Mouse (Mus musculus) limb, embryonic 12.5 days (tissue): ENCODE results near the gene Cpped1. TPM values are rescaled to one million over a fixed set of nuclear protein-coding genes. Genes with fewer than 3 reads are reported as not detected.

ENCODE experiments used
- ATAC-seq: fragments of 200-750 bp; cut with Nextera tagmentation; 2 replicates; pipeline ENCODE4 v1.8.0; 2017; ENCODE audit warnings: low read depth, moderate TSS enrichment; ENCODE audit not compliant: insufficient number of reproducible peaks, insufficient read depth, low FRiP score, low TSS enrichment
- H3K27ac ChIP-seq: fragments of 300-500 bp; sonication (generic); 2 replicates; pipeline ENCODE4 v1.5.1; 2016; ENCODE audit warnings: mild to moderate bottlenecking, moderate library complexity
- H3K27me3 ChIP-seq: fragments of 300-500 bp; sonication (generic); 2 replicates; pipeline ENCODE4 v1.6.1; 2016; ENCODE audit warnings: mild to moderate bottlenecking, moderate library complexity
- H3K36me3 ChIP-seq: fragments of 300-500 bp; sonication (generic); 2 replicates; pipeline ENCODE4 v1.6.1; 2016; ENCODE audit warnings: mild to moderate bottlenecking, moderate library complexity
- H3K4me1 ChIP-seq: fragments of 300-500 bp; sonication (generic); replicated peaks from 2 replicates; pipeline ENCODE4 v1.6.1; 2016
- H3K4me2 ChIP-seq: fragments of 300-500 bp; sonication (generic); 2 replicates; pipeline ENCODE4 v1.6.1; 2016; ENCODE audit warnings: mild to moderate bottlenecking, moderate library complexity
- H3K4me3 ChIP-seq: fragments of 300-500 bp; sonication (generic); replicated peaks from 2 replicates; pipeline ENCODE4 v1.5.1; 2016; ENCODE audit warnings: mild to moderate bottlenecking
- H3K9ac ChIP-seq: fragments of 300-500 bp; sonication (generic); replicated peaks from 2 replicates; pipeline ENCODE4 v1.6.1; 2016; ENCODE audit warnings: mild to moderate bottlenecking, moderate library complexity
- H3K9me3 ChIP-seq: fragments of 300-500 bp; sonication (generic); 2 replicates; pipeline ENCODE4 v1.6.1; 2016; ENCODE audit warnings: mild to moderate bottlenecking, moderate library complexity
- WGBS: fragments of 180-500 bp; shearing (Covaris S2); methylation state at CpG from one replicate; pipeline ENCODE4 v1.1.7; 2016; 5-methylcytosine and 5-hydroxymethylcytosine counted together
- polyA plus RNA-seq: library from polyadenylated mRNA; unstranded; fragments of >200 nt; fragmentation: Nextera tagmentation; extraction: Ambion mirVana; gene quantifications from 2 replicates; pipeline ENCODE4 v1.2.1, GENCODE M21; 2016

Cpped1 gene
- polyA plus RNA-seq, 1 experiment from 2014 or later = 13.9 TPM

DNA sequence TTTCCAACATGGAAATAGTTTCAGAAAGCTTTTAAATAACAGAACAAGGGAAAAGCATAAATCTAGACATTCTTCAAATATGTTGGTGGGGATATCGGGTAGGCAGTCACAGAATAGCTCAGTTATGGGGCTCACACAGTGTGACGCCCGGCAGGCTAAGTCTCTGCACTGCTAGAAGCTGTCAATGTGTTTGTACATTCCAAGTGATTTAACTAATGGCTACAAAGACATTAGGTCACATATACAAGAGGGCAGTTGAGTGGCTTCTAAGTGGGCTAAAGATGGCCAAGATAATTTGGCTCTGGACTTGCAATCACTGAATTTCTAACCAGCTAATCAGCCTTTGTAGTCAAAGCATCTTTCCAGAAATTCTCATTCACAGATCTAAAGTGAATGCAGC lies 19.1 kb downstream of the Cpped1 start:
- Histone ChIP-seq H3K4me3 (no peak overlapping the region), H3K4me1 (no peaks in the 10 kb centered on the region), H3K36me3 (peaks cover 18% of the 10 kb centered on the region), H3K9ac (no peak overlapping the region), H3K27ac (no peak overlapping the region), H3K9me3 (no peaks in the 10 kb centered on the region), H3K4me2 (no peak overlapping the region), H3K27me3 (no peaks in the 10 kb centered on the region)
- WGBS = 55% methylated on average over 3 of the region's 3 CpGs
- ATAC-seq = no peak

DNA sequence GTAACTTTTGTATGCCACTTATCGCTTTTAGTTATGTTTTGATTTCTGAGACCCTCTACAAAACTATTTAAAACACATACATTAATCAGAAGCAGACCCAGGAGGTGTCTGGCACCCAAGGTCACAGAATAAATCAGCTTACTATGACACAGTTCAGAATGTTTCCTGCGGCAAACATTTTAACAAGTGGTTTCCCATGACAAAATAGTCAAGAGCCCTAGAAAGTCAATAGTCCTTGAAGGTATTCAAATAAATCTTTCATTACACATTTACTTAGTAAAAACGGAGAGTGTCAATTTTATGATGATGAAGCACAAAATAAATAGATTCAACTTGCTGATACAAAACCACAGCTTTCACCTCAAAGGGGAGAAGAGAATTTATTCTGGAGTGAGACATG lies 19.5 kb downstream of the Cpped1 start:
- H3K27me3 ChIP-seq = no peaks in the 10 kb centered on the region
- H3K36me3 ChIP-seq = peaks cover 22% of the 10 kb centered on the region
- H3K9me3 ChIP-seq = no peaks in the 10 kb centered on the region
- no peak for ATAC-seq
- no peak overlapping the region for H3K9ac ChIP-seq
- no peak overlapping the region for H3K27ac ChIP-seq
- H3K4me3 ChIP-seq = no peak overlapping the region
- H3K4me2 ChIP-seq = no peak overlapping the region
- WGBS = 51% methylated on average over 3 of the region's 3 CpGs
- no peaks in the 10 kb centered on the region for H3K4me1 ChIP-seq

DNA sequence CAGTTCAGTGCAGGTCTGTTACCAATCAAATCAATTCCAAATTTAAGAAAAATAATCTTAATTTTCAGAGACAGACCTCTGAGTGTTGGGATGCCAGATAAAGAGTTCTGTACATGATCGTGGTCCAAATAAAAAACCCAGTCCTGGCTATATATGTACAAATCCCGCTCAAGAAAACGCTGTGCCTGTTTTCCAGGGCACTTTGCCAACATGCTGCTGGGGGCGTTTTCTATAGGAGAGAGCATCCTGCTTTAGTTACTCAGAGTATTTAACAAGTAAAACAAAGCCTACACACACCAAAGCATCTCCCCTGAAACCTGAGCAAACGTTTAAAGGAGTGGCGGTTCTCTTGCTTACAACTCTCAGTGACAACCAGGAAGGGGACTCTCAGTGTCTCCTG lies 27.4 kb downstream of the Cpped1 start:
- no peak overlapping the region for H3K4me3 ChIP-seq
- ATAC-seq = no peak
- H3K9ac ChIP-seq = no peak overlapping the region
- 71% methylated on average over 6 of the region's 6 CpGs for WGBS
- H3K4me2 ChIP-seq = no peak overlapping the region
- no peak overlapping the region for H3K27ac ChIP-seq
- H3K27me3 ChIP-seq = no peaks in the 10 kb centered on the region
- H3K9me3 ChIP-seq = no peaks in the 10 kb centered on the region
- H3K36me3 ChIP-seq = peaks cover 19% of the 10 kb centered on the region
- H3K4me1 ChIP-seq = no peaks in the 10 kb centered on the region

DNA sequence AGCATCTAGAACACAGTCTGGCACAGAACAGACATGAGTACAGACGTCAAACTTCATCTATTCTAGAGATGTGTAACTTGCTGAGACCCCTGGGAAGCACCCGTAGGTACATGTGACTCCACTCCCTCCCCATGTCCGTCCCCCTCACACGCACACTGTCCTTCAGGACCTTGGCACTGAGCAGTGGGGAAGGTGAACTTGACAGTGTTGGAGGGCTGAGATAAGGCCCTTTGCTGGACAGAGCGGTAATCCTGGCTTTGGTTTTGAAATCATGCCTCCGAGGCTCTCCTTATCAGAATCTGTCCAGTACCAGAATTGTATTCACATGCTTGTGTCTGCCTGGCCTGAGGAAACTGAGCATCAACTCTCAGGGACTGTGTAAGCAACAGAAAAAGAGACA lies 28.8 kb downstream of the Cpped1 start:
- no peaks in the 10 kb centered on the region for H3K4me1 ChIP-seq
- H3K9ac ChIP-seq = no peak overlapping the region
- no peaks in the 10 kb centered on the region for H3K27me3 ChIP-seq
- no peak for ATAC-seq
- H3K9me3 ChIP-seq = no peaks in the 10 kb centered on the region
- no peak overlapping the region for H3K27ac ChIP-seq
- 89% methylated on average over 6 of the region's 6 CpGs for WGBS
- H3K4me2 ChIP-seq = no peak overlapping the region
- no peak overlapping the region for H3K4me3 ChIP-seq
- H3K36me3 ChIP-seq = peaks cover 8% of the 10 kb centered on the region; the same call in 1 of the 2 replicates

DNA sequence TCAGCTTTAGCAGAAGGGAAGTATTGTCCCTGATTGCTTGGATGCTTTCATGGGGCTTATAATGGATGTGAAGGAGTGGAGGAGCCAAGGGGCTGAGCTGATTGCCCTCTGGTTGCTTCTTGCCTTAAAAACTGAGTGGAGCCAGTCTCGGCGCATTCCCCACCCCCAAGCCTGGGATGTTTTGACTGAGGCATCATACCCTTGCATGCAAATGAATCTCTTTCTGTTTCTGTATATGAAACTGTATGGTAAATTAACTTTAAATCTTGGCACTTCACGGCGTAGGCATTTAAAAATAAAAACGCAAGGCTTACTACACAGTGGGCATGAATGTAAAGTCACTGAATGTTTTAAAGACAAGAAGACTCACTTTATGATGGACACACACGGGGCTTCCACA lies 30.0 kb downstream of the Cpped1 start:
- Histone ChIP-seq H3K27me3 (no peaks in the 10 kb centered on the region), H3K9ac (no peak overlapping the region), H3K9me3 (no peaks in the 10 kb centered on the region), H3K27ac (no peak overlapping the region), H3K4me2 (no peak overlapping the region), H3K4me3 (no peak overlapping the region), H3K36me3 (no peaks in the 10 kb centered on the region), H3K4me1 (no peaks in the 10 kb centered on the region)
- ATAC-seq = no peak
- 83% methylated on average over 6 of the region's 6 CpGs for WGBS

DNA sequence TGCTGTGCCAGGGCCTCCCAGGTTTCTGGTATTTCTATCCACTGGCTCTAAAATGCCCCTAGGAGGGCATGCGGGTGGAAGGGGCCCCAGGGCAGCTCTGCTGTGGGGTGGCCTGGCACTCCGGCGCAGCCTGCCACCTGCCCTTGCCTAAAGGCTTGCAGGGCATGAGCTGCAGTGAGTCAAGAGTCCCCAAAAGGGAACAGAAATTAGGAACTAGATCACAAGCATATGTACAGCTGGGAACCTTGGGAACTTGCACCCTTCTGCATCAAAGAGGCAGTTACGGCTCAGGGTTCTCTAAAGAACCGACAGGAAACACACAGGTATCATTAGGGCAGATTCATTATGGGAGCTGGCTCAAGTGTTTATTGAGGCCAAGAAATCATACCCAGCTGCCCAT lies 34.0 kb downstream of the Cpped1 start:
- Histone ChIP-seq H3K4me3 (no peak overlapping the region), H3K27ac (no peak overlapping the region), H3K4me1 (no peaks in the 10 kb centered on the region), H3K9ac (no peak overlapping the region), H3K36me3 (no peaks in the 10 kb centered on the region), H3K9me3 (no peaks in the 10 kb centered on the region), H3K27me3 (no peaks in the 10 kb centered on the region), H3K4me2 (no peak overlapping the region)
- WGBS = 43% methylated on average over 5 of the region's 5 CpGs
- no peak for ATAC-seq

DNA sequence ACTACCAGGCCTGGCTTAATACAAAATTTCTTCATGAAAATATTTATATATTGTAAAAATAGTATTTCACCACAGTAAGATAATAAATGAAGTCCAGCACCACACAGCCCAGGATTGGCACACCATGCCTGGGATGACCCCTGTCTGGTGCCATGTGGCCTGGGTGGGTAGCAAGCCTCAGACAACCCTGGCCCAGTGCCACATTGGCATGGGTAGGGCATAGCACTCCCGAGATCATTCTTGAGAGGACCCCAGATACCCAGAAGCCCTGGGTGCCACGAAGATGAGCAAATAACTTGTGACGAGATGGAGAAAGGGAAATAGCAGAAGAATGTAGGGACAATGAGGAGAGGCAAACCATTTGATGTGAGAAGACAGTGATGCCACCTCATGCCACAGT lies 36.0 kb downstream of the Cpped1 start:
- Histone ChIP-seq H3K9ac (no peak overlapping the region), H3K4me3 (no peak overlapping the region), H3K27me3 (no peaks in the 10 kb centered on the region), H3K9me3 (no peaks in the 10 kb centered on the region), H3K4me2 (no peak overlapping the region), H3K36me3 (no peaks in the 10 kb centered on the region), H3K4me1 (no peaks in the 10 kb centered on the region), H3K27ac (no peak overlapping the region)
- ATAC-seq = no peak
- 93% methylated on average over 3 of the region's 3 CpGs for WGBS

DNA sequence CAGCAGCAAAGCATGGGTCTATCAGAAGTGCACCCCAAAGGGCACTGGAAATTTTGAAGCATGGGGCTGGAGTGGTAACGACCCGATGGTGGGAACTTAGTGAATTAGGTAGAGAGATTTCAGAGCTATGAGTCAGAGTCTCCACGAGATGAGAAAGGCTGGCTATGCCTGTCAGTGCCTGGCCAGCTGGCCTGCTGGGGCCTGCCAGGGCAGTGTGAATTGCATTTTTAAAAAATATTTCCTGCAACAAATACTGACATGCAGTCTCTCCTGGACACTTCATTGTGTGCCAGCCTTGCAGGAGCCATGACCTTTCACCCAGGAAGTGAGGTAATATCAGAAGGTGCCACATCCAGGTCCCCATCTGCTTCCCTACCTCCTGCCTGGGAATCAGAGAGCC lies 40.8 kb downstream of the Cpped1 start:
- 65% methylated on average over 3 of the region's 3 CpGs for WGBS
- no peak overlapping the region for H3K27ac ChIP-seq
- no peaks in the 10 kb centered on the region for H3K27me3 ChIP-seq
- no peak overlapping the region for H3K4me3 ChIP-seq
- no peaks in the 10 kb centered on the region for H3K36me3 ChIP-seq
- no peaks in the 10 kb centered on the region for H3K9me3 ChIP-seq
- H3K9ac ChIP-seq = no peak overlapping the region
- H3K4me2 ChIP-seq = no peak overlapping the region
- no peaks in the 10 kb centered on the region for H3K4me1 ChIP-seq
- ATAC-seq = no peak

DNA sequence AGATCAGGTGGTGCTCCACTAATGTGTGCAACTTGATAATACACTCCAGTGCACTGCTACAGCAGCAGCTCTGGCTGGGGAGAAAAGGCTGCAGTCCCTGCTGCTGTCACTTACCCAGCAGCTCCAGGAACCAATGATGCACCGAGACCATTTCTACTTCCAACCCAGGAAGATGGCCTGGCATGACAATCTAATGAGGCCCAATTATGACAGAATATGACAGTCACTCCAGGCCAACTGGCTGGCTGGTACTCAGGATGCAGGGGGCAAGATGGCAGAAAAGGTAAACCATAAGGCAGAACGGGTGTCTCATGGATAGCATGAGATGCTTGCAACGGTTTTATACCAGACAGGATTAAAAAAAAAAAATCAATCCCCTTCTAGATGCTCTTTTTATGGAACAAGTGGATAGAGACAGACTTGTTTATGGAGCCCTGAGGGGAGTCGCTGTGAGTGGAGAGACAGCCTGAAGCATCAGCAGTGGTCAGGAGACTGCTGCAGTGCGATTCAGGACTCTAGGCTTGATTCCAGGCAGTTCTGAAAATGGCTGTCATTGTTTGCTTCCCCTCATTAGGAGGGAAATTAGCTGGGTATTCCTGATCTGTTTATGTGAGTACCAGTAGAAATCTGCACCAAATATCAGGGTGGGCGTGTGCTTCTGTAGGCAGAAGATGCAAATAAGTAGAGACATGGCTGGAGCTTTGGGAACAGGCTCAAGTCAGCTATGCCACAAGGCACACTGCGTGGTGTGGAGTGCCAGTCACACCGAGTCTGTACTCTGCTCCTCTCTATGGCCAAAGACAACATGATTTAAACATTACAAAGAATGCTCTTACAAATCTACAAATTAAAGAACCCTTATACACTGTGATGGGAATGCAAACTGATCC lies 56.3 kb downstream of the Cpped1 start:
- Histone ChIP-seq H3K4me3 (no peak overlapping the region), H3K27me3 (no peaks in the 10 kb centered on the region), H3K36me3 (peaks cover 3% of the 10 kb centered on the region; the same call in 1 of the 2 replicates), H3K27ac (no peak overlapping the region), H3K9me3 (peaks cover 4% of the 10 kb centered on the region; the same call in 1 of the 2 replicates), H3K9ac (no peak overlapping the region), H3K4me2 (no peak overlapping the region), H3K4me1 (0 out of 2 replicates have a peak, but pooled peaks cover 8% of the 10 kb centered on the region)
- no peak for ATAC-seq
- WGBS = 83% methylated on average over 8 of the region's 8 CpGs

DNA sequence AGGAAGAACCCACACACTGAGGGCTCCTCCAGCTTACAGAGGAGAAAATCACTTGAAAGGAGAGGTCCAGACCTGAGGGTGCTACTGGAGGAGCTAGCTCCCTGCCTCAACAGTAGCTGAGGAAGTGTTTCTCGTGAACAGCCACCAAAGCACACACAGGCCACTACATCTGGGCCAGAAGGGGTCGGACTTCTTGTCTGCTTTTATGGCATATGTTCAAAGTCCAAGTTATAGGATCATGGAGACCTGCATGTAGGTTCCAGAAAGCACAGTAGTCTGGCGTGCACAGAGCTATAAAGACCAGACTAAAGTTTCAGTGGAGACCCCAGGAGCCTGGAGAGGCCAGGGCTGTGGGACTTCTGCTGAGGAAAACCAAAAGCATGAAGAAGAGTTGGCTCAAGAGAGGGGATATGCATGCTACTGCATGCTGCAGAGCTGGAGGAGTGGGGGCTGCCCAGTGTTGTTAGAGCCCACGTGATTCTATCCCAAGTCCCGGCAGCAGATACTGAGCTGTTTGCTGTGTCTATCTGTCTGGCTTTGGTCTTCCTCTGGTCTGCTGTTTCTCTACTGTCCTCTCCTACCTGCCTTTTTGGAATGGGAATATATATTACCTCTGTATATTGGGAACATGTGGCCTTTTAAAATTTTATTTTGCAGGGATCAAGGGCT lies 60.1 kb downstream of the Cpped1 start:
- Histone ChIP-seq H3K36me3 (peaks cover 3% of the 10 kb centered on the region; the same call in 1 of the 2 replicates), H3K4me3 (no peak overlapping the region), H3K27me3 (no peaks in the 10 kb centered on the region), H3K9me3 (peaks cover 4% of the 10 kb centered on the region; the same call in 1 of the 2 replicates), H3K4me2 (no peak overlapping the region), H3K9ac (no peak overlapping the region), H3K27ac (no peak overlapping the region), H3K4me1 (0 out of 2 replicates have a peak, but pooled peaks cover 8% of the 10 kb centered on the region)
- 59% methylated on average over 5 of the region's 5 CpGs for WGBS
- ATAC-seq = no peak

DNA sequence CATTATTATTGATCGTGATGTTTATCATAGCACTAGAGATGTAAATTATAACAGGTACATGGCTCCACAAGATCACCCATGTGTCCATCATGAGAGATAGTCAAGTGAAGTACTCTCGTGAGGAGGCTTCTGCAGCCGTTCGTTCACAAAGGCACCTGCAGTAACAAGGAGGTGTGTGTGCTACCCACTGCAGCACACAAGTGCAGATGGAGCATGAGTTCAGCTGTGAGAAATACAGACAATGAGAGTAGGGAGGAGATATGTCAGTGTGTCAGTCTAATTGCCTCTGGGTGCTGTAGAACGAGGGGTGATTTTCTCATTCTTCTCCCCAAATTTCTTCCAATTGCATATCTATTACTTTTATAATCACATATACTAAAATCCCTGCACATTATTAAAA lies 63.9 kb downstream of the Cpped1 start:
- no peak overlapping the region for H3K9ac ChIP-seq
- H3K4me1 ChIP-seq = 0 out of 2 replicates have a peak, but pooled peaks cover 8% of the 10 kb centered on the region
- H3K27me3 ChIP-seq = no peaks in the 10 kb centered on the region
- WGBS = 93% methylated on average over 5 of the region's 5 CpGs
- no peak for ATAC-seq
- no peak overlapping the region for H3K4me3 ChIP-seq
- no peak overlapping the region for H3K4me2 ChIP-seq
- H3K36me3 ChIP-seq = peaks cover 3% of the 10 kb centered on the region; the same call in 1 of the 2 replicates
- H3K27ac ChIP-seq = no peak overlapping the region
- H3K9me3 ChIP-seq = peaks cover 4% of the 10 kb centered on the region; the same call in 1 of the 2 replicates
